Mouse (Mus musculus) midbrain, embryonic 16.5 days (tissue): ENCODE results near the gene Brsk1. TPM values are rescaled to one million over a fixed set of nuclear protein-coding genes. Genes with fewer than 3 reads are reported as not detected.
A peak's percentile ranks its signal among the peaks of the same experiment; 100 is the strongest.

ENCODE experiments used
- ATAC-seq: fragments of 200-750 bp; cut with Nextera tagmentation; 2 replicates; pipeline ENCODE4 v1.8.0; 2017; ENCODE audit warnings: moderate TSS enrichment
- H3K27ac ChIP-seq: fragments of 300-500 bp; sonication (generic); 2 replicates; pipeline ENCODE4 v1.5.1; 2014; ENCODE audit warnings: mild to moderate bottlenecking, low read length, mixed read lengths
- H3K27me3 ChIP-seq: fragments of 300-500 bp; sonication (generic); 2 replicates; pipeline ENCODE4 v1.6.1; 2014; ENCODE audit warnings: low read depth, low read length, mixed read lengths; ENCODE audit not compliant: control insufficient read depth, insufficient read depth
- H3K36me3 ChIP-seq: fragments of 300-500 bp; sonication (generic); 2 replicates; pipeline ENCODE4 v1.6.1; 2014; ENCODE audit warnings: mild to moderate bottlenecking, low read length, moderate library complexity, mixed read lengths; ENCODE audit not compliant: control insufficient read depth, insufficient read depth
- H3K4me1 ChIP-seq: fragments of 300-500 bp; sonication (generic); 2 replicates; pipeline ENCODE4 v1.6.1; 2014; ENCODE audit warnings: mild to moderate bottlenecking, low read length, mixed read lengths; ENCODE audit not compliant: control insufficient read depth, insufficient read depth
- H3K4me2 ChIP-seq: fragments of 300-500 bp; sonication (generic); 2 replicates; pipeline ENCODE4 v1.6.1; 2014; ENCODE audit warnings: mild to moderate bottlenecking, low read length, mixed read lengths
- H3K4me3 ChIP-seq: fragments of 300-500 bp; sonication (generic); 2 replicates; pipeline ENCODE4 v1.5.1; 2014; ENCODE audit warnings: low read depth, mild to moderate bottlenecking, low read length, moderate library complexity, mixed read lengths
- H3K9ac ChIP-seq: fragments of 300-500 bp; sonication (generic); 2 replicates; pipeline ENCODE4 v1.6.1; 2014; ENCODE audit warnings: low read depth, low read length, mixed read lengths
- H3K9me3 ChIP-seq: fragments of 300-500 bp; sonication (generic); replicated peaks from 2 replicates; pipeline ENCODE4 v1.6.1; 2014; ENCODE audit warnings: mild to moderate bottlenecking, low read length, mixed read lengths; ENCODE audit not compliant: control insufficient read depth, poor library complexity, severe bottlenecking
- WGBS: fragments of 180-500 bp; shearing (Covaris S2); extraction: QIAGEN DNeasy Blood & Tissue Kit; methylation state at CpG from one replicate; pipeline ENCODE4 v1.1.7; 2014; 5-methylcytosine and 5-hydroxymethylcytosine counted together
- polyA plus RNA-seq: library from polyadenylated mRNA; unstranded; fragments of >200 nt; fragmentation: Nextera tagmentation; extraction: Ambion mirVana; gene quantifications from 2 replicates; pipeline ENCODE4 v1.2.1, GENCODE M21; 2015

Brsk1 gene
- polyA plus RNA-seq, 1 experiment from 2014 or later: 7.5 TPM

DNA sequence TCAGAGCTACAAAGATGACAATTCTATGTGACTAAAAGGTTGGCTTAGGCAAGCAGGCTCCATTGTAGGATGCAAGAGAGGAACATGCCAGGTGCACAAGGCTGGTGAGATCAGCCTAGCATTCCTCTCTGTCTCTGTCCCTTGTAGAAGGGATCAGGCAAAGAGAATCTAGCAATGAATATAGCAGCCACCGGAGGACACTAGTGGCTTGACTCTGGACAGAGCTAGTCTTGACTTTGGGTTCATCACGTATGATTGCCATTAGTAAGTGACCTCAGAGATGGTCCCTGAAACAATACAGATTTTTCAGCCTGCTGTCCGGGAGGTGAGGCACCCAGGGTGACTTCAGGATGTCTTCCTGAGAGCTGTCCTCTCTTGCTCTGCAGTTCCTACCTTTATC is 22.2 kb downstream of the Brsk1 start:
- Histone ChIP-seq H3K9me3 (no peaks in the 10 kb centered on the region), H3K4me2 (no peak overlapping the region), H3K4me3 (no peak overlapping the region), H3K36me3 (peaks cover 63% of the 10 kb centered on the region), H3K4me1 (no peaks in the 10 kb centered on the region), H3K9ac (no peak overlapping the region), H3K27me3 (no peaks in the 10 kb centered on the region), H3K27ac (no peak overlapping the region)
- WGBS: 89% methylated on average over 3 of the region's 3 CpGs
- ATAC-seq: no peak

DNA sequence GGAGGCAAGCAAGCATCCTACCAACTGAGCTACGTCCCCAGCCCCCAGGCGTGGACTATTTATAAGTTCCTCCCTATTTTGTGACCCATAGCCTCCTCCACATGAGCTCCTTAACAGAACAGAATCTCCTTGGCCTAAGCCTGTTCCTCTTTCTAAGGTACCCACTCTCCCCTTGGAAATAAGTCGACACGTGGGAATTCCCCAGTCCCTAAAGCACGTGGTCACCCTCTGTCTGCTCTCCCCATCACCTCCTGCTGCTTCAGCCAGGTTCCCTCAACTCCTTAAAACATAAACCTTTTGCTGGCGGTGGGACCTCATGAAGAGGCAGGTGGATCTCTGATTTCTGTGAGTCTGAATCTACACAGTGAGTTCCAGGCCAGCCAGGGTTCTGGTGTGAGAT is 26.6 kb downstream of the Brsk1 start:
- Histone ChIP-seq H3K4me1 (no peaks in the 10 kb centered on the region), H3K27me3 (no peaks in the 10 kb centered on the region), H3K4me3 (no peak overlapping the region), H3K36me3 (peaks cover 36% of the 10 kb centered on the region), H3K4me2 (no peak overlapping the region), H3K9me3 (no peaks in the 10 kb centered on the region), H3K9ac (no peak overlapping the region), H3K27ac (no peak overlapping the region)
- WGBS: 82% methylated on average over 6 of the region's 6 CpGs
- ATAC-seq: no peak

GRCm38 (mm10) chr7:4719276-4719675 is 28.9 kb downstream of the Brsk1 start:
- Histone ChIP-seq H3K4me3 (no peak overlapping the region), H3K9ac (no peak overlapping the region), H3K36me3 (peaks cover 17% of the 10 kb centered on the region), H3K4me2 (no peak overlapping the region), H3K27me3 (no peaks in the 10 kb centered on the region), H3K9me3 (no peaks in the 10 kb centered on the region), H3K27ac (no peak overlapping the region), H3K4me1 (no peaks in the 10 kb centered on the region)
- ATAC-seq: no peak
- WGBS: 96% methylated on average over 3 of the region's 3 CpGs

- ATAC-seq: peak; percentile 81
- Histone ChIP-seq H3K4me2 (peak overlapping the region; percentile 65), H3K27ac (no peak overlapping the region), H3K4me3 (peak overlapping the region; percentile 32), H3K36me3 (no peaks in the 10 kb centered on the region), H3K4me1 (no peaks in the 10 kb centered on the region), H3K27me3 (no peaks in the 10 kb centered on the region), H3K9me3 (no peaks in the 10 kb centered on the region), H3K9ac (no peak overlapping the region)
- WGBS: 38% methylated on average over 12 of the region's 12 CpGs
Observed at GRCm38 (mm10) chr7:4723508-4723907, 33.1 kb downstream of the Brsk1 start.

DNA sequence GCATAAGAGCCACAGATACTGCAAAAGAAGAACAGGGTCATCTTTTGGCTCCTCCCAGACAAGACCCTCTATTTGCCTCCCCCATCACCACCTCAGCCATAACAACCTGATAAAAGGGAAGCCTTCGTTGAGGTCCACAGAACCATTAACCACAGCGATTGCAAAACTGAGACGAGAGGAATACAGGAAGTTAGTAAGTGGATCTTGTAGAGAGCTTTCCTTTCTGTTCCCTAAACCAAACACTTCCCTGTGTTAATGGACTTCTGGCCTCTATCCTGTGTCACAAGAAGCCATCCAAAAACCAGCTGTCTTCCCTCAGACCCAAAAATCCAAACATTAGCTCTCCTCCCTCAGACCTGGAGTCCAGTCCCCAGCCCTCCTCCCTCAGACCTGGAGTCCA is 34.0 kb downstream of the Brsk1 start:
- Histone ChIP-seq H3K4me1 (no peaks in the 10 kb centered on the region), H3K9ac (no peak overlapping the region), H3K36me3 (no peaks in the 10 kb centered on the region), H3K4me2 (no peak overlapping the region), H3K27ac (no peak overlapping the region), H3K9me3 (no peaks in the 10 kb centered on the region), H3K27me3 (no peaks in the 10 kb centered on the region), H3K4me3 (no peak overlapping the region)
- WGBS: 85% methylated on average over 3 of the region's 3 CpGs
- no peak for ATAC-seq

DNA sequence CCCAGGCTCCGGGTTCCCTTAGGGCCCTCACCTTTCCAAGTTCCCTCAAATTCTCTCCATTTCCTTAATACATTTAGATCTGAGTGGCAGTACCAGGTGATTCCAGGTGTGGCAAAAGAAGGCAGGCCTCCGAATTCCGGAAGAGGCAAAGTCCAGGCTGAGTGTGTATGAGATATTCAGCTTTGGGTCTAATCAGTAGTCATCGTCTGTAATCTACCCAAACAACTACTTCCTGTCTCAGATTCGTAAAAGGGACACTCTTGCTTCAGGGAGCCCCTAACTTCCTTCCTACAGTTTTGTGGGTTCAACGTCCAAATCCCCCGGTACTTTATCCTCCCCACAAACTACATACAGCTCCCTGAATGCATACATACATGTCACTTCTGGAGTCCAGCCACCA is 34.8 kb downstream of the Brsk1 start, which contains the start of gene Tmem150b:
Gene Tmem150b (minus strand): TSS at position 81 of the 400 bp plus-strand sequence.
- no peak within 1 kb of the TSS for H3K4me3 ChIP-seq
- WGBS: 83% methylated on average over 7 of the region's 7 CpGs
- no peak within 1 kb of the TSS for H3K27ac ChIP-seq
- ATAC-seq: no peak
- no peak within 1 kb of the TSS for H3K9ac ChIP-seq
- H3K36me3 ChIP-seq: no peaks in the 10 kb centered on the region
- no peaks in the 10 kb centered on the region for H3K4me1 ChIP-seq
- H3K27me3 ChIP-seq: no peaks in the 10 kb centered on the region
- H3K4me2 ChIP-seq: no peak within 1 kb of the TSS
- H3K9me3 ChIP-seq: no peaks in the 10 kb centered on the region

DNA sequence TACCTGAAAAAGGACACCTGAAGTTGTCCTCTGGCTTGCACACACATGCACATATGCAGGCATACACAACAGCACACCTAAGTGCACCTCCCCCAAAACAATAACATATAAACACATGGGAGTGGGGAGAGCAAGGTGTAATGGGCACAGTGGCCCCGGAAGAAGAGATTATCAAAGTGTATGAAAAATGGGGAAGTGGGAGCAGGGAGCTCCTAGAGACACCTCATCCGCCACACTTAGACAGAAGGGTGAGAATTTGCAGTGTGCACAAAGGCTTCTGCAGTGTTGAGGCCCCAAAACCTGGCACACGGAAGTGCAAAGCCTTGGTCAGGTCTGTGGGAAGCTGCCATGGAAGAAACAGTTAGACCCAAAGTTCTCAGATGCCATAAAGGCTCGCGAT is 40.7 kb downstream of the Brsk1 start:
- no peak for ATAC-seq
- Histone ChIP-seq H3K27ac (no peak overlapping the region), H3K36me3 (no peaks in the 10 kb centered on the region), H3K9ac (no peak overlapping the region), H3K4me1 (no peaks in the 10 kb centered on the region), H3K4me2 (no peak overlapping the region), H3K9me3 (no peaks in the 10 kb centered on the region), H3K27me3 (no peaks in the 10 kb centered on the region), H3K4me3 (no peak overlapping the region)
- WGBS: 85% methylated on average over 5 of the region's 5 CpGs

- Histone ChIP-seq H3K4me3 (no peak overlapping the region), H3K27ac (no peak overlapping the region), H3K4me2 (no peak overlapping the region), H3K27me3 (no peaks in the 10 kb centered on the region), H3K4me1 (no peaks in the 10 kb centered on the region), H3K36me3 (no peaks in the 10 kb centered on the region), H3K9ac (no peak overlapping the region), H3K9me3 (no peaks in the 10 kb centered on the region)
- WGBS: 74% methylated on average over 6 of the region's 6 CpGs
- no peak for ATAC-seq
Observed at GRCm38 (mm10) chr7:4732968-4733392, 42.6 kb downstream of the Brsk1 start.

DNA sequence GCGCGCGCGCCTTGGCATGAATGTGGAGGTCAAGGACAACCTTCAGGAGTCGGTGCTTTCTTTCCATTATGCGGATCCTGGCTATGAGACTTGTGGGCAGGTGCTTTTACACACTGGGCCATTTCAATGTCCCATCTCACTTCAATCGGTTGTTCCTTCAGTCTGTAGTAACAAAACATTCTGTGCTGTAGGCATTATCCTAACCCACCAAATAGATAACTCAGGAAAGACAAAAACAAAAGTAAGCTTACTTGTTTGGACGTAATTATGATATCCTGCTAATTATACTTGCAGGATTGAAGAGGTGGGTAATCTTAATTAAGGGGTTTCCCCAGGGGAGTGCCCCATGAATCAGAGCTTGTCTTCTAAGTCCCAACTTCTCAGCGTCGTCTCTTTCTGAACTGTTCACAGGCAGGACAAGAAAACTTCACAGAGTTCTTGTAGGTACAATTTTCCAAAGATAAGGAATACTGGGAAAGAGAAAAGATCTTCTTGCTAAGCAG is 48.7 kb downstream of the Brsk1 start:
- Histone ChIP-seq H3K9ac (peak overlapping the region; percentile 28; the same call in 1 of the 2 replicates), H3K4me1 (peaks cover 26% of the 10 kb centered on the region), H3K36me3 (no peaks in the 10 kb centered on the region), H3K9me3 (no peaks in the 10 kb centered on the region), H3K27me3 (no peaks in the 10 kb centered on the region), H3K27ac (peak overlapping the region; percentile 78), H3K4me3 (peak overlapping the region; percentile 35), H3K4me2 (peak overlapping the region; percentile 54)
- no peak for ATAC-seq
- 41% methylated on average over 10 of the region's 10 CpGs for WGBS
